Comparison of ENCODE assay signal across 13 mouse cellular contexts in the genomic region with DNA sequence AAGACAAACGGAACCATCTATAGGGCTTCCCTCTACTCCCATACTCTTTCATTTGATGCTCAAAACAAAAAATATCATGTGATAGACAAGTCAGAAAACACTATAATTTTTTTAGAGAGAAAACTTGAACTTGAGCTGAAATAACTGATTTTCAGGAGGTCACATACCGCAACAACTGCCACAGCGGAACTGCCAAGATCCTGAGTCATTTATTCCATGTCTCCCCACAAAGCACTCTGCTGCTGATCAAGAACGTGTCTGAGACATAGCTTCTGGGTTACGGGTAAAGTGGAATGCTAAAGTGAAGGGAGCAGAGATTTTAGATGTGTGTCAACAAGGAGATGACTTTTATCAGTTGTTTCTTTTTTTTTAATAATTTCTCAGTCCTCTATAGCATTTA.
DNase-seq lines count a peak whose midpoint lies in the region; ATAC-seq lines count a peak whose summit lies in the region.
"Had no signal": no experiment of that assay in that cellular context is flagged by ENCODE, and none has a peak within 500 bp of the region (broad histone marks: within the 10 kb centered on the region; RNA-seq: fewer than 3 reads in every experiment).

No protein-coding gene starts in this region.

- H3K36me3 ChIP-seq in embryonic facial prominence, embryonic 14.5 days (ENCODE audit: control insufficient read depth, insufficient read depth, low read length), result no peaks in the 10 kb centered on the region
- no peaks in the 10 kb centered on the region for H3K36me3 ChIP-seq in embryonic facial prominence, embryonic 10.5 days (replicated peaks)
- H3K36me3 ChIP-seq in heart, embryonic 13.5 days, result no peaks in the 10 kb centered on the region
- H3K36me3 ChIP-seq: forebrain, embryonic 10.5 days; liver, embryonic 12.5 days; stomach, embryonic 15.5 days had no signal

- H3K4me3 ChIP-seq in embryonic facial prominence, embryonic 14.5 days (ENCODE audit: low read depth, low read length), result no peak overlapping the region
- H3K4me3 ChIP-seq in embryonic facial prominence, embryonic 10.5 days, result no peak overlapping the region
- no peak overlapping the region for H3K4me3 ChIP-seq in brown adipose tissue, adult 24 weeks (ENCODE audit: insufficient read depth, low read depth, low read length)
- H3K4me3 ChIP-seq in heart, embryonic 13.5 days, result no peak overlapping the region
- H3K4me3 ChIP-seq: forebrain, embryonic 10.5 days; left cerebral cortex, adult 2 months; liver, embryonic 12.5 days; stomach, embryonic 15.5 days had no signal

- H3K9ac ChIP-seq in embryonic facial prominence, embryonic 14.5 days (ENCODE audit: low read depth, low read length), result no peak overlapping the region
- no peak overlapping the region for H3K9ac ChIP-seq in heart, embryonic 13.5 days
- H3K9ac ChIP-seq: liver, embryonic 12.5 days; stomach, embryonic 15.5 days had no signal

- H3K9me3 ChIP-seq in embryonic facial prominence, embryonic 14.5 days (ENCODE audit: control insufficient read depth, low read length), result no peaks in the 10 kb centered on the region
- H3K9me3 ChIP-seq in embryonic facial prominence, embryonic 10.5 days, result no peaks in the 10 kb centered on the region
- H3K9me3 ChIP-seq in heart, embryonic 13.5 days, result no peaks in the 10 kb centered on the region
- H3K9me3 ChIP-seq: forebrain, embryonic 10.5 days; liver, embryonic 12.5 days; stomach, embryonic 15.5 days had no signal

- ATAC-seq in embryonic facial prominence, embryonic 14.5 days (ENCODE audit: low read depth), result no peak
- ATAC-seq in heart, embryonic 13.5 days (ENCODE audit: extremely low read depth, insufficient number of reproducible peaks, low FRiP score, low TSS enrichment), result no peak
- no peak for ATAC-seq in megakaryocyte-erythroid progenitor cell, adult 5-6 weeks (replicated peaks; ENCODE audit: low FRiP score, low TSS enrichment, poor library complexity, severe bottlenecking)
- ATAC-seq: liver, embryonic 12.5 days had no signal

- no peak overlapping the region for H3K4me2 ChIP-seq in embryonic facial prominence, embryonic 14.5 days (ENCODE audit: low read depth, low read length)
- no peak overlapping the region for H3K4me2 ChIP-seq in heart, embryonic 13.5 days
- H3K4me2 ChIP-seq: liver, embryonic 12.5 days; stomach, embryonic 15.5 days had no signal

- intact Hi-C loops in left cerebral cortex, postnatal 14 days (cut with DNase I), result loop anchor here (5.0 kb wide), 1 partner anchor 194 kb away; no protein-coding TSS in a partner anchor

- WGBS in embryonic facial prominence, embryonic 14.5 days, result 81% methylated on average over 5 of the region's 5 CpGs
- 90% methylated on average over 5 of the region's 5 CpGs for whole genome bisulfite sequencing in embryonic facial prominence, embryonic 10.5 days
- WGBS in heart, embryonic 13.5 days, result 56% methylated on average over 5 of the region's 5 CpGs

- DNase-seq in embryonic facial prominence, embryonic 14.5 days (ENCODE audit: low spot score), result peak; percentile 9
- DNase-seq in embryonic facial prominence, embryonic 10.5 days (ENCODE audit: low spot score), result no peak
- DNase-seq in lung, postnatal 14 days, result peak; percentile 23
- no peak for DNase-seq in adrenal gland, postnatal 4 days (ENCODE audit: low spot score in 2 of 2)
- no peak for DNase-seq in left cerebral cortex, postnatal 14 days (ENCODE audit: low spot score in 2 of 2)
- DNase-seq: right cerebral cortex, postnatal 4 days had no signal

- H3K4me1 ChIP-seq in embryonic facial prominence, embryonic 14.5 days (ENCODE audit: control insufficient read depth, insufficient read depth, low read length), result no peaks in the 10 kb centered on the region
- H3K4me1 ChIP-seq in embryonic facial prominence, embryonic 10.5 days, result no peaks in the 10 kb centered on the region
- no peaks in the 10 kb centered on the region for H3K4me1 ChIP-seq in brown adipose tissue, adult 24 weeks (ENCODE audit: control insufficient read depth, insufficient read depth, insufficient read length, low read length)
- peaks cover 6% of the 10 kb centered on the region; the same call in 1 of the 2 replicates for H3K4me1 ChIP-seq in heart, embryonic 13.5 days
- H3K4me1 ChIP-seq: forebrain, embryonic 10.5 days; liver, embryonic 12.5 days; stomach, embryonic 15.5 days had no signal

- H3K27me3 ChIP-seq in embryonic facial prominence, embryonic 14.5 days (replicated peaks; ENCODE audit: control insufficient read depth, insufficient read depth, low read length), result no peaks in the 10 kb centered on the region
- H3K27me3 ChIP-seq in embryonic facial prominence, embryonic 10.5 days (replicated peaks; ENCODE audit: low read depth, poor library complexity, severe bottlenecking), result no peaks in the 10 kb centered on the region
- H3K27me3 ChIP-seq in heart, embryonic 13.5 days (replicated peaks), result no peaks in the 10 kb centered on the region
- H3K27me3 ChIP-seq: liver, embryonic 12.5 days; stomach, embryonic 15.5 days had no signal

- H3K27ac ChIP-seq in embryonic facial prominence, embryonic 14.5 days (replicated peaks; ENCODE audit: low read depth, low read length), result no peak overlapping the region
- no peak overlapping the region for H3K27ac ChIP-seq in embryonic facial prominence, embryonic 10.5 days (replicated peaks)
- H3K27ac ChIP-seq in brown adipose tissue, adult 24 weeks (replicated peaks; ENCODE audit: low read depth, low read length), result peak overlapping the region; percentile 23; the same call in 1 of the 2 replicates
- H3K27ac ChIP-seq in heart, embryonic 13.5 days (replicated peaks), result peak overlapping the region; percentile 73
- H3K27ac ChIP-seq: forebrain, embryonic 10.5 days; left cerebral cortex, adult 2 months; liver, embryonic 12.5 days; stomach, embryonic 15.5 days had no signal

Comparison
In these comparisons a context has a peak if more than half of its experiments do, and no peak if none do; other contexts are left out.
1. DNase-seq: peak in embryonic facial prominence, embryonic 14.5 days (single experiment) and lung, postnatal 14 days (single experiment); none in embryonic facial prominence, embryonic 10.5 days (single experiment), adrenal gland, postnatal 4 days (0 of 2) and left cerebral cortex, postnatal 14 days (0 of 2).
2. H3K27ac ChIP-seq: peak in brown adipose tissue, adult 24 weeks (single experiment) and heart, embryonic 13.5 days (single experiment); none in embryonic facial prominence, embryonic 14.5 days (single experiment) and embryonic facial prominence, embryonic 10.5 days (single experiment).